Mouse (Mus musculus): ENCODE results near the gene Rbm5.

Gene Rbm5

DNA sequence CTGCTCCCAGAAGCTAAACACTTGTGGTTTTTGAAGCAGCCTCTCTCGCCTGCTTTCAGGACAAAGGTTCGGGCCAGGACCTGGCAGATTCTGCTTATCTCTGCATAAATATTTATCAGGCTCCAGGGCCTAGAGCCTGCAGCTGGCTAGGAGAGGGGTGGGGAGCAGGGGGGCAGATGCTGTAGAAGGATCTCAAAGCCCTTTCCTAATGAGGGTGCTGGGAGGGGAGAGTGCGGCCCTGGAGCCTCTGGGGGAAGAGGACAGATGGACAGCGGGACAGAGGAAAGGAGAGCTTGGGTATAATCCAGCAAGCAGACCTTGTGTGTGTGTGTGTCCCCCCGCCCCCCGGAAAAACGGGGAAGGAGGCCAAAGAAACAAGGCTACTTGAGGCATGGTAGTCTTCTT is 36.2 kb downstream of the Rbm5 start:
- no peak for DNase-seq (ENCODE audit: low read depth, low spot score)

DNA sequence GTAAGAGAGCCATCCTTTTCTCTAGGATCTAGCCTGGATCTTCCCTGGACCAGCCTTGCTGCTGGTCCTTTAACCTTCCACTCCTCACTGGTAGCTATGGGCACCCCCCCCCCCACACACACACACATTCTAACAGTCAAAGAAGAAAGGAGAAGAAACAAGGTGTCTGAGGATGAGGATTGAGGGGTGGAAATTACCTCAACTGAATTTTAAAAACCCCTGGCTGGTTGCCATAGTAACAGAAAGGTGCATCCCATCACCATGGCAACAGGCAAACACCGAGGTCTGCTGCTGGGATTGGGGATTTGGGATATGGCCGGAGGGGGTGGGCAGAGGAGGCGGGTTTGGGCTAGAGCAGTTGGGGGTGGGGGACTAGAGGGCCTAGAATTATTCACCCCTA is 41.1 kb downstream of the Rbm5 start:
- DNase-seq (ENCODE audit: low read depth, low spot score) = no peak

DNA sequence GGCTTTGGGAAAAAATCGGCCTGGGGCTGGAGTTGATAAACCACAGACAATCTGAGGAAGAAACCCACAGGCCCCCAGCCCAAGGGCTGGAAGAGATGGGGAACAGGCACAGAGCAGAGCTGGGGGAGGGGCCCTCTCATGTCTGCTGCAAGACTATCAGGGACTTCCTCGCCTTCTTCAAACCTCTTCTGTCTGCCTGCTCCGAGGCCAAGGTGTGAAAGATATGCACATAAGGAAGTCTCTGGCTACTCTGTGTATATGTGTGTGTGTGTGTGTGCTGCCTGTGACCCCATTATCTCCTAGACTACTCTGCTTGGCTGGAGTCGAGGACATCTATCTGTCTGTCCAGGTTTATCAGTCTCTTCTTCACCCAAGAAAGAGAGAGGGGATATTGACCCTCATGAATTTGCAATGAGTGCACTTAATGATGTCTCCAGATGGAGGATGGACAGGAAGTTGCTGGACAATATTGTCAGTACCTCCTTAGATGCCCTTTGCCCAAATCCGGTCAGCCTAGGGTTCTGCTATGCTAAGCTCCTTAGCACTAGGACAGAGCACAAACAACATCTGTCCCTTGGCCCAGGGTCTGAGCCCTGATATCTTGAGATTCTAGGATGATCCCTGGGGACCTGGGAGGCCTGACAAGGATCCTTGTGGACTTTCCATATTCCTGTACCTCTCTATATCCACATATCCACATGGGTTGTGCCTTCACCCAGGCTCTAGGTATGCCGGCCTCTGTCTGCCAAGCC is 41.7 kb downstream of the Rbm5 start:
- no peak for DNase-seq (ENCODE audit: low read depth, low spot score)

DNA sequence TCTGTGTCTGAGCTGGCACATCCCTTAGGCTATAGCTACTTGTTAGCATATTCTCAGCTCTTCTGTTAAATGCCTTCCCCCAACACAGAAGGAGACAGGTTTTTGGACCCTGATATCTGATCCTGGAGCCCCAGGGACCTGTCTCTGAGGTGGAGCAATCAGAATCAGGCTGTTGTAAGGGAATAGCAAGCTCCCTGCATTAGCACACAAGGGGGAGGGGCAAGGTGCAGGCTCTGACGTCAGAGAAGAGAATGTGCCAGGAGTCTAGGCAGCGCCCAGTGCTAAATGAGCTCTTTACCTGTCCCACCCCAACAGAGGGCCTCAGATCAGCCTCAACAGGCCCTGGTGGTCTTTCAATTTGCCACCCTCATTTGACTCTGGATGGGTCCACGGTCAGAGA is 43.8 kb downstream of the Rbm5 start:
- no peak for DNase-seq (ENCODE audit: low read depth, low spot score)

DNA sequence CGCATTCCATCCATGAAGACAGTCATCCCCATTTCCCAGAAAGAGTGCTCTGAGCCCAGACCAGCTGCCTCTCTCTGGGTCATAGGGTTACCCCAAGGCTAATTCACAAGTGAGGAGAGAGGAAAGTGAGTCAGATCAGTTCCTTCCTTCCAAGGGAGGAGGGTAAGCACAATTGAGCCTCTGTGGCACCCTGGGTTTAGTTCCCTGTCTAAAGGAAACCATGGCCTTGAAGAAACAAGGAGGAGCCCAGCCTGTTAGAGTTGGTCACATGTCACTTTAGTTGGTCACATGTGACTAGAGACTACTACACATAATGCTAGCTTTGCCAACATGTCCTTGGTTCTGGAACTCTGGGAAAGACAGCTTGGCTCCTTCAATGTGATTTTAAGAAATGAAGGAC is 46.0 kb downstream of the Rbm5 start:
- no peak for DNase-seq (ENCODE audit: low read depth, low spot score)

DNA sequence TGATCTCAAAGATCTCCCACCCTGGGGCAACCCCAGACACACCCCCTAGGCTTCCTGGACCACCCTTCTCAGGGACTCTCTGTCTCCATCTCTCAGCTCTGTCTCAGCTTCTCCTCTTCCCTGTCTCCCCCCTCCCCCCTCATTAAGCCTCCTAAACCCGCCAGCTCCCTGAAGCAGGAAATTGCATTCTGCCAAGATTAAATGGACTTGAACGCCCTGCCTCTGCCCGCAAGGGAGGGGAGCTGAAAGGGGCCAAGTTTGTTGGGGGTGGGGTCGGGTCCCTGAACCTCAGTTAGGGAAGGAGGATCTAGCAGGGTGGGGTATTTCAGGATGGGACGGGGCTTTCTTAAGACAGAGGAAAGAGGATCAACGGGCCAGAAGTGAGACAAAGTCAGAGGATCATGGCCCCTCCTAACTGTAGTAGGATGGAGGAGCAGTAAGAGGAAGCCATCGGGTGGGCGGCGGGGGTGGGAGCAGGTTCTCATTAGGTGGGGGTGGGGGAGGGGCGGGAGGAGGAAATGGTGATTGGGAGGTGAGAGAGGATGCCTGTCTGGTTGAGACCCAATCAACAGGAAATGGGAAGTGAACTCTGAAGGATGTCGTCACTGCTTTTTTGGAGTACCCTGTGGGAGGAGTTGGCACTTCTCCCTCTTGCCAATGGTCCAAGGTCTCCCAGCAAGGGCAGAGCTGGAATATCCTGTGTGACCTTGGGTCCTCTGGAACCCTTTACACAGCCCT is 46.8 kb downstream of the Rbm5 start:
- no peak for DNase-seq (ENCODE audit: low read depth, low spot score)

DNA sequence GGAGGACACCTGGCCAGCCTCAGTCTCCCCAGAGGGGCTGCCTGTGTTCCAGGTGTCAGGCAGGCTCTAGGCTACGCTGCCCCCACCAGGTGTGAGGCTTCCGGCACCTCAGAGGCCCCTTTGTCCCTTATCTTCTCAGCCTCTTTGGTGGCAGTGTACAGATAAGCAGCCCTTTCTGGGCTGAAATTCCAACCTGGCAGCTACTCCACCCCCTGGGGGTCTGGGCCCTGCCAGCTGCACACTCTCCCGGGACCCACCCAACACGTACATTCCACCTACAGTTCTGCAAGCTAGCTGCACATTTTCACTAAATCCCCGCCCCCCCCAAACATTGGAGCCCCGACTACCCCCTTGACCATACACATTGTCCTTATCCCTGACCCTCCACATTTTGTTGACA is 47.5 kb downstream of the Rbm5 start:
- DNase-seq (ENCODE audit: low read depth, low spot score) = no peak

DNA sequence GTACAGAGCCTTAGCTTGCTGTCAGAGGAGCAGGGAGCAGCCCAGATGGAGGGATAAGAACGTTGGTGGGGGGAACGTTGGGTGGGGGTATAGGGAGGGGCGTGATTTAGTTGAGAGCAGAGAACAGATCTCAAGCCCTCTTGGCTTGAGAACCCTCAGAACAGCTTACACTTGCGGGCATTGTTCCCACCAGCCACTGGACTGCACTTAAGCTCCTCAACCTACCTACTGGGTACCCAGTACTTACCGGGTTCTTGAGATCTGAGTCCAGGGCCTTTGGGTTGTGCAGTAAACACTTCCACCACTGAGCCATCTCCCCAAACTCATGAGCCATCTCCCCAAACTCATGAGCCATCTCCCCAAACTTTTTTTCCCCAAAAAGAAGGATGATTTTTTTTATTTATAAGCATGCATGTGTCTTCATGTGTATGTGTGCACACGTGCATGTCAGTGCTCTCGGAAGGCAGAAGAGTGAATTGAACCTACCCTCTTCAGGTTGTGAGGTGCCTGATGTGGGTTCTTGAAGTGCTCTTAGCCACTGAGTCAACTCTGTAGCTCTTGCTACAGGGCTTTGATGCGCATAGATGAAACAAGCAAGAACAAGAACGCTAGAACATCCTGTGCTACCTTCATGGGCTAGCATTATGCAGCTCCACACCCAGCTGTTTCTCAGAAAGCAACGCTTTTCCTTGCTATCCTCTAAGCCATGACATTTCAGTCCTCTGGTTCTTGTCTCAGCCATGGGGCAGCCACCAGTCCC is 51.8 kb downstream of the Rbm5 start:
- no peak for DNase-seq (ENCODE audit: low read depth, low spot score)

DNA sequence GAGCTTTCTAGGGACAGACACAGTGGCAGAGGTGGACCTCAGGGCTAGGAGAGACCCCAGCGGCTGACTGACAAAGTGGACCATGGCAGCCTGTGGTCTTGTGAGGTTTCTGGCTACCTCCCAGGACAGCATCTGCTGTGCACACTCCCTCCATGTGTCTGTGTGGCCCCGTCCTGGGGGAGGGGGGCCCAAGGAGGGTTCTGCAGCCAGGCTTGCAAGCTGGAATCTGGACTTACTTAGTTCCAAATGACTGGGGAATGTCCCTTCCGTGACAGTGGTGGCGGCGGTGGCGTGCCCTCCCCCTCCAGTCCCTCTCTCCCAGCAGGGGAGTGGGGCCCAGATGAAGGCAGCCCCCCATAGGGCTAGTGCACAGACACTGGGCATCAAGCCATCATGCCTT is 53.8 kb downstream of the Rbm5 start:
- DNase-seq (ENCODE audit: low read depth, low spot score) = no peak

DNA sequence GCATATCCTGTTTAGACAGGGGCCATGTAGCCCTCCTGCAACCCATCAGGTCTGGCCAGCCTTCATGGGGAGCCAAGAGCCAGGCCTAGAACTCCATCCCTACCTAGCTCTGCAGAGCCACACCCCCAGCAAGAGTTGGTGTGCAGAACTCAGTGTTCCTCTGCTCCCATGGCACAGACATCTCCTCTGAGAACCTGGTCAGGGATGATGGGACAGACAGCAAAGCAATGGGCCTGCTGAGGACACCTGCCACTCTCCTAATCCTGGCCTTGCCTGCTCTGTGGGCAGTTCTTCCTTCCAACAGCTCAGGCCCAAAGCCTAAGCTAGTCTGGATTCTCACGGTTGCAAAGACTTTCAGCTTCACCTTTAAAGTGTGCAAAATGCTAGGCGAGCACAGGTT is 55.2 kb downstream of the Rbm5 start:
- no peak for DNase-seq (ENCODE audit: low read depth, low spot score)

DNA sequence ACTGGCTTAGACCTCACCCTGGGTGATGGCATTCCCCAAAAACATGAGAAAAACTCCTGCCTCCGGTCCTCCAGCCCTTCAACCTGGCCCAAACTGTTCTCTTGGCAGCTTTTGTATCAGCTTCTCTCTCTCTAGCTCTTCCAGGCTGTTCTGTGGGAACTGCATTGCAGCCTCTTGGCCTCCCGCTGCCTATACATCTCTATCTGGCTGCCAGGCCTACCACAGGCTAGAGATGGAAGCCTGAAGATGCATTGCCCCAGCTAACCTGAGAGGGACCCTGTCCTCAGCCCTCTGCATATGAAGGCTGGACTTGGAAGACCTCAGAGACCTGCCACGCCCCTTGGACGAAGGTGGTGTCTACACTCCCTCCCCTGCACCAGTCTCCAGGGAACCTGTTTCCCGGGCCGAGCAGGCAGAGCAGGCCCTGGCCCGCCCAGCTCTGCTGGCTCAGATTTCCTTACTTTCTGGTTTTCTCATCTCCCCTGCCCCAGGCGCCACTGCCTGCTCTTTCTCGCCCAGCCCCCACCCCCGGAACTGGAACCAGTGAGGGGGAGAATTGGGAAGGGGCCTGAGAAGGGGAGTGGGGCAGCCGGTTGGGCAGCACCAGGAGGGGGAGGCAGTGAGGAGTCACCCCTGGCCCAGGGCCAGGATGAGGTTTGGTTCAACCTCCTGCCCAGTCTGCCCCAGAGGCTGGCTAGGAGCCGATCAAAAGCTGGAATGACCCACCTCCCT is 56.4 kb downstream of the Rbm5 start:
- no peak for DNase-seq (ENCODE audit: low read depth, low spot score)

DNA sequence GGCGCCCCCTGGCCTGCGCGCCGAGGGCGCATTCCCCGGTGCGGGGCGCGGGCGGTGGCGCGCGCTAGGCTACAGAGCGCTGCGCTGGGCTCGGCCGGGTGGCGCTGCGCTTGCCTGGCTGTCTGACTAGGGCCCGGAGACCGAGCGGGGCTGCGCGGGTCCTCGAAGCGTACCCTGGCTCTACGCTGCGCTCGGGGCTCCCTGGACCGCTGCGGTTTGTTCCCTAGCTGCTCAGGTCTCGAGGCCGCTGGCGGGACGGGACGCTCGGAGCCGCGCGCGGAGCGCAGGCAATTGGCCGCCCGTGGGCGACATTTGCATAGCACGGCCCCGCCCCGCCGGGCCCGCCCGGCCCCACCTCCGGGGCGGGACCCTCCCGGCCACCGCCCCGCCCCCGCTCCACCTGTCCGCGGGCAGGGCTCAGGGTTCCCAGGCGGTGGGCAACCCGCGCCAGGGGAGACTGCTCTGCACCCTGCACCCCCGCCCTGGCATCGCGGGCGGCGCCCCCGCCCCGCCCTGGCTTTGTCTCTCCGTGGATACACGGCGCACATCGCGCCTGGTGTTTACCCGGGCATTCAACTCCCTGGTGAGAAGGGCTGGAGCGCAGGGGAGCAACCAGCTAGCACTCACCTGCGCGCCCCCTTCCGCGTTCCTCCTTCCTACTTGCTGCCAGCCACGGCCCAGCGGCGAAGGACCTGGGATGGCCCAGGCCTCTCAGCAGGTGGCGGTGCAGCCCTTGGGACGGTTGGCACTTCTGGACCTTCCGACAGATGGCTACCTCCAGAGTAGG is 60.9 kb downstream of the Rbm5 start, which contains the start of gene Sema3f:
Gene Sema3f, minus strand, starts transcription at position 779 of the 787 bp plus-strand sequence.
- DNase-seq (ENCODE audit: low read depth, low spot score) = peak; percentile 88

DNA sequence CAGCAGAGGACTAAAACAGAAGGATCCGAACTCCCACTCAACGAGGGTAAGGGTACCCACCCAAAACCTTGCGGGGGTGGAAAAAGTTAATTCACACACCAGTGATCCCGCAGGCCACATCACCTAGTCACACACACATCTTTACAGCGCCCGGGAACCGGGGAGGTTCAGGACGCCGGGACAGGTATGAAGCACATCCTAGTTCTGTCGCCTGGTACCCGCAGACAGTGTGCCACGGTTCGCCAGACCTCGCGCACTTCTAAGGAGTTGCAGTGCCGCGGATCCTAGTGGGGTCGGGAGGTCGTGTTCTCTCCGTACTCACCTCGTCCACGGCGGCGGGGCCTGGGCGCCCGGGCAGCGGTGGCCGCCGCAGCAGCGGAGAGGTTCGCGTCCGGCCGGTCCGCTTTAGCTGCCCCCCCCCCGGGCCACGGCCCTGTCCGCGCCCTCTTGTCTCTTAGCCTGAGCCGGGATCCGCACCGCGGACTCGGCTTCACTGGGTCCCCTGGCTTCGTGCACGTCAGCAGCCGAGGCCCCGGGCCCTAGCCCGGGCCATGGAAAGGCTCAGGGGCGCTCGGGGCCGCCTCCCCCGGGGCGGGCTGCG is 61.6 kb downstream of the Rbm5 start:
- no peak for DNase-seq (ENCODE audit: low read depth, low spot score)

DNA sequence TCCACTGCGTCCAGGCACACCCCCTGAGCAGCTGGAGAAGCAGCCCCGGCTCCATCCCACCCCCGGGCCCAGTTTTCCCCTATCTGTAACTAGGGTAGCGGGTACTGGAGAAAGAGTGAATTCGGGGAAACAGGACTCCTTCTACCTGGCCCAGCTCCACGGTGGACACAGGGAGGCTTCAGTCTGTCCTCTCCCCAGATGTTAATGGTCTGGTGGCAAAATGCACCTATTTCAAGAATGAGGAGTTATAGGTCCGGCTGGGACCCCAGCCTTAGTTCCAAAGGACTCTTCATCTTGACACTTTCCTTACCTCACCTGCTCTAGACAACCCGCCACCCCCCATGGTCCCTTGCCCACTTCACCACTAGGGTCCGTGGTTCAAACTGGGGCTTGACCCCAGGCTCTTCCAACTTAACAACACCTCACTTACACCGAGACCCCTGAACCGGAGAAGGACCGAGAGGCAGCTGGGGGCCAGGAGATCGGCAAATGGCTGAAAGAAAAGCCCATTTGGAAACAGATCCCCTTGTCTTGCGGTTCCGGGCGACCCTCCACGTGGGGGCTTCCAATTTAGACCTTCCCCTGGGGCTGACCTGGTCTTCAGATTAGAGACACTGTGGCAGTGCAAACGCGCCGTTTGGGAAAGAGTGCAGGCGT is 62.2 kb downstream of the Rbm5 start:
- DNase-seq (ENCODE audit: low read depth, low spot score) = no peak

DNA sequence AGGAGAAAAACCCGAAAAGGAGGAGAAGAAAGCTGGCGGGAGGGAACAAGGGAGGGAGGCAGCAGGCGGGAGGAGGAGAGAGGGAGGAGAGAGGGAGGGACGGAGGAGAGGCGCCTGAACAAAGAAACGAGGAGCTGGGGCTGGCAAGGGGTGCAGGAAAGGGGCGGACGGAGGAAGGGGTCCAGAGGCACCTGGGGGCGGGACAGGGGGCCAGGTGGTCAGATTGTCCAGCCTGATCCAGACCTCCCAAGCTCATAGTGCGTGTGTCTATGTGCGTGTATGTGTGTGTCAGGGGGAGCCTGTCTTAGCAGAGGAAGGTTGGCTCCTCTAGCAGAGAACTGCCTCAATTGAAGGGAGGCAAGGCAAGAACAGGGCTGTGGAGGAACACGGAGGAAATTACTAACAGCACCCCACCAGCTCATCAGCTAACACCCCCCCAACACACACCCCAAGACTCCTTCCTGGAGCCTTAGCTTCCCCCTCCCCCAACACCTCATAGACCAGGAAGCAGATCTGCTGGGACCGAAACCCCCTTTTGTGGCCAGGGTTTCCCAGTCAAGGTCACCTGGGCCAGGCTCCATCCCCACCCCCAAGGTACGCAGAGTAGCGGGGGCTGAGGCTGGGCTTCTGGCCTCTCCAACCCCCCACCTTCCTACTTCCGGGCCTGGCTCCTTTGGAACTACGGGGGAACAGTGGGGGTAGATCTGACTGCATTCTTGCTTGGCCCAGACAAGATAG is 62.9 kb downstream of the Rbm5 start:
- no peak for DNase-seq (ENCODE audit: low read depth, low spot score)

DNA sequence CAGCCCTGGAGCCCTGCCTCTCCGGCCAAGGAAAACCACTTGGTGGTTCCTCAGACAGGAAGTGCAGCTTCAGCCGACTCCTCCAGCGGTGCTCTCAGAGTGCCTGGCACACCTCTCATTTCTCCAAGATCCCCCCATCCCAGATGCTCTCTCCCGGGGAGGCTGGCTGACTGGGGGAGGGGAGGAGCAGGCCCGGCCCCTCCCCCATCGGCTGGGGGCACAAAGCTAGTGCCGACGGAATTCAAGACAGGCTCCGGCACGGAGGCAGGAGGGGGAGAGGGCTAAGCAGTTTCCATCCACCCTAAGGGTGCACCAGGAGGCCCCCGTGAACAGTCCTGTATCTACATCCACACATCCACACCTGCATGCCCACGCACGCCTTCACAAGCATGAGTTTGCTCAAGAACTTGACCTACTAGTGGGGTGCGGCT is 64.0 kb downstream of the Rbm5 start:
- DNase-seq (ENCODE audit: low read depth, low spot score) = no peak

DNA sequence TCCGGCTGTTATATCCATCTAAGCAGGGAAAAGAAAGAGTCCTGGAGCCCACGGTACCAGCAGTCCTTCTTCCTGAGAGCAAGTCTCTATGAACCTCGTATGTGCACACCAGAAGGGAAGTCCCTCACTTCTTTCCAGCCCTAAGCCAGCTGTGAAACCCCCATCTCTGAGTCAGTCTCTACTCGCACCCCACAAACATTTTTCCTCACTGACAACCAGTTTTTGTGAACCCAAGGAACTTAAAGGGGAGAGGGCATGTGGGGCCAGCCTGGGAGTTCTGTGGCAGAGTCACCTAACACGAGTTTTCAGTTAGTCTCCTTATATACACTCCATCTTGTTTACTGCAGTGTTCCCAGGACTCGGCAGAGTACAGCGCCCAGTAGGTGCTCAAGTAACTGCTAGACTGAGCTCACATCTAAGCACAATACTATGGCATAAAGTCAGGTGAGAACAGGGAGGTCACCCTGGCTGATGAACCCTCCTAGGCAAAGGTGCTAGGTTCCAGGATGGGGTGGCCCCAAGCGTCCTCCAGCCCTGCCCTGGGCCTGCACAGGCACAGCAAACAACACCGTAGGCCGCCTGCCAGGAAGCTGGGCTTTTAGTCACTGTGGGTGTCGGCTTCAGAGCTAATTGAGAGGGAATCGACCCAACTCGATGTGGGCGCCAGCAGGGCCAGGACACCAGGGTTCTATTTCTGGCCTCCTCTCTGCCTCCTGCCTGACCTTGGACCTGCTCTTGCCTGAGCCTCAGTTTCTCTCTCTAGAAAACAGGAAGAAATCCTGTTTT is 67.3 kb downstream of the Rbm5 start:
- DNase-seq (ENCODE audit: low read depth, low spot score) = no peak

DNA sequence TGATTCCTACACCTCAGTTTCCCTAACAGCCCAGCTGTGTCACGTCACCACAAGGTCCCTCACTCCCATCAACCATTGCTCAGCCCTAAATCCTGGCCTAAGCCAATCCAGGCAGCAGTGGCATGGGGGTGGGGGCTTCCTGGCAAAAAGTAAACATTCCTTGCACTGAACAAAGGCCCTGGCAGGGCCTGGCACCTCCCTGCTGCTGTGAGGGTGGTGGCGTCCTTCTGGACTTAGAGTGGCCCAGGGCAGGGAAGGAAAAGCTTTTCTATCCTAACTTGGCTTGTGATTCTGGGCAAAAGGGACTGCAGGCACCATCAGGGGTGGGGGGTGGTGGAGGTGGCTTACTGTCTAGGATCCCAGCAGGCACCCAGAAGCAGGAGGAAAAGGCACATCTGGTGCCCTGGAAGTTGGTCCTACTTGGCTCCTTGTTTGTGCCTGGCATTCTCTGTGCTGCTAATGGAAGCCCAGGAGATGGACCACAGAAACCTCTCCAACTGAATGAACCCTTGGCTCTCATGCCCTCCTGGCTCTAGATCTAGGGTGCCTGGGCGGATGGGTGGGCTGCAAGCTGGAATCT is 68.1 kb downstream of the Rbm5 start:
- no peak for DNase-seq (ENCODE audit: low read depth, low spot score)

Measured in mesoderm, embryonic 11.5 days (tissue).